Mouse (Mus musculus) liver, adult 10 weeks (tissue): ENCODE results near the gene Olfr1179. TPM values are rescaled to one million over a fixed set of nuclear protein-coding genes. Genes with fewer than 3 reads are reported as not detected.

Experiments used
- polyA plus RNA-seq: library from polyadenylated mRNA; stranded (reverse); fragments of 350-450 nt; fragmentation: Illumina TruSeq; extraction: RNeasy Lipid Tissue Mini Kit (QIAGEN cat#74804); gene quantifications from one replicate; pipeline ENCODE4 v1.2.3, GENCODE M21; 2014; ENCODE audit warnings: low read depth, low replicate concordance

The Olfr1179 gene
- polyA plus RNA-seq: not detected

GRCm38 (mm10) chr2:88406353-88406752 is at the start of gene Olfr1179:
TSS of gene Olfr1179 (minus strand) at chr2:88406453.

DNA sequence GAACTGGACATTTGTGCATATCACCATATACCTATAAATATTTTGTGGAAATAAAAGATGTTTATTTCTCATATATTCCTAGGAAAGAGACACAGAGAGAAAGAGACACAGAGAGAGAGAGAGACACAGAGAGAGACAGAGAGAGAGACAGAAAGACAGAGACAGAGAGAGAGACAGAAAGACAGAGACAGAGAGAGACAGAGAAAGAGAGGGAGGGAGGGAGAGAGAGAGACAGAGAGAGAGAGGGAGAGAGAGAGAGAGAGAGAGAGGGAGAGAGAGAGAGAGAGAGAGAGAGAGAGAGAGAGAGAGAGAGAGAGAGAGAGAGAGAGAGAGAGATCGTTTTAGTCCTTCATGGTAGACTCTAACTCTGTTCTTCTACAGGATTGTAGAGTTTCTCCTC is 48.3 kb upstream of the Olfr1179 start, which contains the start of gene Olfr1183:
Olfr1183 (plus strand) TSS at position 301 of the 400 bp plus-strand sequence.

DNA sequence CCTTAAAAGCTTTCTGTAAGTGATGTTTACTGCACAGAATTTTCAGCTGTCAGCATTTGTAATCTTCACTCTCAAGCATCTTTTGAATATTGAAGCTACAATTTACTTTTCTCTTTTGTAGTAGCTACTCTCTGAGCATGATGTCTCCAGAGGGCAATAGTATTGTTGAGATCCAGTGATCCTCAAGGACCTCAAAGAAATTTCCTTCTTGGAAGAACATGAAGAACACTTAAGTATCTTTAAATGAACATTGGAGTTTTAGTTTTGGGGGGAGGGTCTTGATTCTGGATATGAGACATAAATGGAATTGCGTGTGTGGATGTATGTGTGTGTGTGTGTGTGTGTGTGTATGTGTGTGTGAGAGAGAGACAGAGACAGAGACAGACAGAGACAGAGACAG is 42.8 kb upstream of the Olfr1179 start, which contains the start of gene Gm13757:
Gm13757 (minus strand) TSS at position 101 of the 400 bp plus-strand sequence.

GRCm38 (mm10) chr2:88426071-88426470 is 19.8 kb upstream of the Olfr1179 start, which contains the start of gene Olfr1181:
TSS of gene Olfr1181 (minus strand) at chr2:88426171.

GRCm38 (mm10) chr2:88419051-88419450 is 12.8 kb upstream of the Olfr1179 start, which contains the start of gene Olfr1180:
TSS of gene Olfr1180 (minus strand) at chr2:88419151.

DNA sequence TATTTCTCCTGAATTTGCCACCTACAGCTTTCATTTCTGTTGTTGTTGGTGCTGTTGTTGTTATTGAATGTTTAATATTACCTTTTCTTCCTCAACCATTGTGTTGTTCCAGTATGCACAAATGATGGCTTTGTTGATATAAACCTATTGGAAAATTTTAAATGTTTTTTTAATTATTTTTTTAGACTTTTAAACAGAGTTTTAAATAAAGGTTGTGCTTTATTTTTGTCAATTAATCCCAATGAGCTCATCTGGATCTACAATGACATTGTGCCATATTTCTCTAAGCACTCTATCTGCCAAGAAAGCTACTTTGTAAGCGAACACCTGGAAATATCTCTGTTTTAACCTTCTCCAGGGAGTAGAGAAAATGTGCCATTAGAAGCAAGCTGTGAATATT is 19.5 kb downstream of the Olfr1179 start, which contains the start of gene Olfr1178:
Olfr1178 (plus strand) TSS at position 301 of the 400 bp plus-strand sequence.

Other genes with a start within 250 kb of the Olfr1179 start
- not detected for gene Olfr1168, start 224.6 kb downstream of the Olfr1179 start, polyA plus RNA-seq
- not detected for gene Olfr1170, start 178.1 kb downstream of the Olfr1179 start, polyA plus RNA-seq
- not detected for gene Olfr1173, start 126.6 kb downstream of the Olfr1179 start, polyA plus RNA-seq
- not detected for gene Olfr1174-ps, start 91.3 kb downstream of the Olfr1179 start, polyA plus RNA-seq
- gene Olfr1175-ps, start 79.2 kb downstream of the Olfr1179 start, polyA plus RNA-seq: not detected
- not detected for gene Olfr1176, start 69.7 kb downstream of the Olfr1179 start, polyA plus RNA-seq
- gene Olfr1177-ps, start 60.0 kb downstream of the Olfr1179 start, polyA plus RNA-seq: not detected
- not detected for gene Olfr1178, start 19.4 kb downstream of the Olfr1179 start, polyA plus RNA-seq
- not detected for gene Olfr1180, start 12.7 kb upstream of the Olfr1179 start, polyA plus RNA-seq
- gene Olfr1181, start 19.7 kb upstream of the Olfr1179 start, polyA plus RNA-seq: not detected
- not detected for gene Gm13757, start 42.7 kb upstream of the Olfr1179 start, polyA plus RNA-seq
- gene Olfr1183, start 48.4 kb upstream of the Olfr1179 start, polyA plus RNA-seq: not detected
- gene Olfr1184, start 77.1 kb upstream of the Olfr1179 start, polyA plus RNA-seq: not detected
- not detected for gene Olfr1185-ps1, start 86.9 kb upstream of the Olfr1179 start, polyA plus RNA-seq
- not detected for gene Olfr1186, start 112.1 kb upstream of the Olfr1179 start, polyA plus RNA-seq
- not detected for gene Olfr1188, start 150.5 kb upstream of the Olfr1179 start, polyA plus RNA-seq
- not detected for gene Olfr1189, start 180.0 kb upstream of the Olfr1179 start, polyA plus RNA-seq
- gene Olfr1191-ps1, start 234.1 kb upstream of the Olfr1179 start, polyA plus RNA-seq: not detected
- not detected for gene Olfr1192-ps1, start 242.1 kb upstream of the Olfr1179 start, polyA plus RNA-seq